Mouse (Mus musculus): ENCODE results near the gene Gm6370. TPM values are rescaled to one million over a fixed set of nuclear protein-coding genes. Genes with fewer than 3 reads are reported as not detected.
"Not testable (repeated sequence)": the region's sequence is repeated elsewhere in the genome, so short reads cannot be mapped to it uniquely, and the experiment has no call there.

Gm6370 gene
- polyA plus RNA-seq, 1 experiment = not detected

- no peak for DNase-seq
- Histone ChIP-seq H3K4me3 (ENCODE audit: control insufficient read depth, insufficient read depth, low read length) (no peak overlapping the region), H3K36me3 (ENCODE audit: control insufficient read depth, insufficient read depth, low read length) (no peaks in the 10 kb centered on the region), H3K27me3 (ENCODE audit: control insufficient read depth, insufficient read depth, low read length) (no peaks in the 10 kb centered on the region), H3K27ac (ENCODE audit: control insufficient read depth, insufficient read depth, low read length) (no peak overlapping the region), H3K4me1 (replicated peaks; ENCODE audit: control insufficient read depth, insufficient read depth, low read length) (no peaks in the 10 kb centered on the region)
- 94% methylated on average over 9 of the region's 9 CpGs for WGBS
- TF ChIP-seq CTCF (IDR thresholded peaks at IDR 0.05; ENCODE audit: borderline replicate concordance, control insufficient read depth, extremely low read depth, insufficient read depth, low read length, poor library complexity) = no peak
- TF ChIP-seq POLR2A (IDR thresholded peaks at IDR 0.05; ENCODE audit: control insufficient read depth, extremely low read depth, insufficient read depth, low read length, poor library complexity) = no peak
Measured at GRCm38 (mm10) chr5:146468311-146468710, 22.9 kb upstream of the Gm6370 start.

DNA sequence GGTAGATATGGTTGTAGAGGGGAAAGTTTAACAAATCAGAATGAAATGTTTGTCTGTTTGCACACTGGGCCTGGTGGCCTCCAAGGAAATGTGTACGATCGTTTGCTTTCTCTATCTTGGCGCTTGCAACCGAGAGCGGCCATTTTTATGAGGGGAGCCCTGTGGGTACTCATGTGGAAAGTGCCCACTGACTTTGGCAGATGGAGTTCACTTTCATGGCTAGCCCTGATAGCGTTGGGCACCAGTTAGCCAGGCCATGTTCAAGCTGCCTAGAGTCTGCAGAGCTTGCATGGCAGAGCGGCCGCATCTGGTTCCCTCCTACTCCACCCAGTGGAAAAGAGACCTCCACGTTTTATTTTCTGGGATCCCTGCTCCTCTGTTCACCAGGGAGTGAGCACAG lies 20.3 kb upstream of the Gm6370 start:
- Histone ChIP-seq H3K4me3 (ENCODE audit: control insufficient read depth, insufficient read depth, low read length) (no peak overlapping the region), H3K4me1 (replicated peaks; ENCODE audit: control insufficient read depth, insufficient read depth, low read length) (no peaks in the 10 kb centered on the region), H3K27ac (ENCODE audit: control insufficient read depth, insufficient read depth, low read length) (no peak overlapping the region), H3K27me3 (ENCODE audit: control insufficient read depth, insufficient read depth, low read length) (no peaks in the 10 kb centered on the region), H3K36me3 (ENCODE audit: control insufficient read depth, insufficient read depth, low read length) (no peaks in the 10 kb centered on the region)
- WGBS = 93% methylated on average over 9 of the region's 9 CpGs
- DNase-seq = no peak
- TF ChIP-seq POLR2A (IDR thresholded peaks at IDR 0.05; ENCODE audit: control insufficient read depth, extremely low read depth, insufficient read depth, low read length, poor library complexity) (no peak), CTCF (IDR thresholded peaks at IDR 0.05; ENCODE audit: borderline replicate concordance, control insufficient read depth, extremely low read depth, insufficient read depth, low read length, poor library complexity) (no peak)

DNA sequence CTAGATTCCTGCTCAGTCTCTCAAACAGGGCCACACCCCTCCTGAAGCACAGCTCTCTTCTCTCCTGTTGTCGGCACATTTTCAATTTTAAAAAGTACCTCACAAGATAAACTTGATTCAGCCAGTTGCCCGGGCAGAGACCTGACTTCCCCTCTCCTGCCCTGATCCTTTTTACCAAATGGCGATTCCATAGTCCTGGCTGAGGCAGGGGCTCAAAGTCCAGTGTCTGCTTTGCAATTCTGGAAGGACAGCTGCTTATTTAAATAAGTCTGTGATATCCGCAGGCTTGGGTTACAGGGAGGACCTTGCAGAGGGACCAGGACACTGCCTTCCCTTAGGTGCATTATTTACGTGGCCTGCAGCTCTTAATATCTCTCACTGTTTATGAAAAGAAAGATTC lies 19.9 kb upstream of the Gm6370 start:
- no peak for TF ChIP-seq POLR2A (IDR thresholded peaks at IDR 0.05; ENCODE audit: control insufficient read depth, extremely low read depth, insufficient read depth, low read length, poor library complexity)
- no peak for TF ChIP-seq CTCF (IDR thresholded peaks at IDR 0.05; ENCODE audit: borderline replicate concordance, control insufficient read depth, extremely low read depth, insufficient read depth, low read length, poor library complexity)
- no peaks in the 10 kb centered on the region for H3K4me1 ChIP-seq (replicated peaks; ENCODE audit: control insufficient read depth, insufficient read depth, low read length)

DNA sequence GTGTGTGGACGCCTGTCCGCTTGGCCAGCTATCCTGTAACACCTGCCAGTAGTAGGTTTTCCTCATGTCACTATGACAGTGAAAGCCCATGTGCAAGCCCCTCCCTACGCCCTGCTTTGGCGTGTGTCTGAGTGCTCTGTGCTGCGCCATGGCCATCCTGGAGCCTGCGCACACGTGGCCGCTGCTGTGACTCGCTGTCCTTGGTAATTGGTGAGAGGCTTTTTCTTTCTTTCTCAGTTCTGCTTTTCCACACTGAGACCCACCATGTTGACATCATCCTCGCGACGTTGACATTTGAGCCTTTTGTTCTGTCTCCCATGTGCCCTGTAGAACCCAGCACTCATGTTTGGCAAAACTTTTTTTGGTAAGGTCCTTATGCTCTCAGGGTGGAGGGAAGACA lies 19.3 kb upstream of the Gm6370 start:
- Histone ChIP-seq H3K4me3 (ENCODE audit: control insufficient read depth, insufficient read depth, low read length) (no peak overlapping the region), H3K27ac (ENCODE audit: control insufficient read depth, insufficient read depth, low read length) (no peak overlapping the region), H3K4me1 (replicated peaks; ENCODE audit: control insufficient read depth, insufficient read depth, low read length) (no peaks in the 10 kb centered on the region), H3K27me3 (ENCODE audit: control insufficient read depth, insufficient read depth, low read length) (no peaks in the 10 kb centered on the region), H3K36me3 (ENCODE audit: control insufficient read depth, insufficient read depth, low read length) (no peaks in the 10 kb centered on the region)
- no peak for DNase-seq
- WGBS = 86% methylated on average over 12 of the region's 12 CpGs
- TF ChIP-seq CTCF (IDR thresholded peaks at IDR 0.05; ENCODE audit: borderline replicate concordance, control insufficient read depth, extremely low read depth, insufficient read depth, low read length, poor library complexity) (no peak), POLR2A (IDR thresholded peaks at IDR 0.05; ENCODE audit: control insufficient read depth, extremely low read depth, insufficient read depth, low read length, poor library complexity) (no peak)

More for the DNA sequence above, 19.9 kb upstream of the Gm6370 start:
- Histone ChIP-seq H3K36me3 (ENCODE audit: control insufficient read depth, insufficient read depth, low read length) (no peaks in the 10 kb centered on the region), H3K4me3 (ENCODE audit: control insufficient read depth, insufficient read depth, low read length) (no peak overlapping the region), H3K27me3 (ENCODE audit: control insufficient read depth, insufficient read depth, low read length) (no peaks in the 10 kb centered on the region), H3K27ac (ENCODE audit: control insufficient read depth, insufficient read depth, low read length) (no peak overlapping the region)
- no peak for DNase-seq
- 89% methylated on average over 5 of the region's 5 CpGs for WGBS

- not testable (repeated sequence) for H3K27ac ChIP-seq (ENCODE audit: control insufficient read depth, insufficient read depth, low read length); H3K4me1 ChIP-seq (replicated peaks; ENCODE audit: control insufficient read depth, insufficient read depth, low read length); H3K4me3 ChIP-seq (ENCODE audit: control insufficient read depth, insufficient read depth, low read length); H3K36me3 ChIP-seq (ENCODE audit: control insufficient read depth, insufficient read depth, low read length); H3K27me3 ChIP-seq (ENCODE audit: control insufficient read depth, insufficient read depth, low read length); DNase-seq
- WGBS = 11% methylated on average over 4 of the region's 4 CpGs
Measured at GRCm38 (mm10) chr5:146479564-146479963, 11.6 kb upstream of the Gm6370 start.

- H3K27me3 ChIP-seq (ENCODE audit: control insufficient read depth, insufficient read depth, low read length); H3K36me3 ChIP-seq (ENCODE audit: control insufficient read depth, insufficient read depth, low read length); H3K4me1 ChIP-seq (replicated peaks; ENCODE audit: control insufficient read depth, insufficient read depth, low read length); H3K4me3 ChIP-seq (ENCODE audit: control insufficient read depth, insufficient read depth, low read length); H3K27ac ChIP-seq (ENCODE audit: control insufficient read depth, insufficient read depth, low read length); DNase-seq: not testable (repeated sequence)
- 98% methylated on average over 3 of the region's 3 CpGs for WGBS
Measured at GRCm38 (mm10) chr5:146481665-146482064, 9.5 kb upstream of the Gm6370 start, which contains the start of gene Gm6408. Gene Gm6408, plus strand, starts transcription at chr5:146481965.

- H3K4me3 ChIP-seq (ENCODE audit: control insufficient read depth, insufficient read depth, low read length); H3K27ac ChIP-seq (ENCODE audit: control insufficient read depth, insufficient read depth, low read length); H3K36me3 ChIP-seq (ENCODE audit: control insufficient read depth, insufficient read depth, low read length); H3K27me3 ChIP-seq (ENCODE audit: control insufficient read depth, insufficient read depth, low read length); H3K4me1 ChIP-seq (replicated peaks; ENCODE audit: control insufficient read depth, insufficient read depth, low read length): not testable (repeated sequence)
- WGBS = 17% methylated on average over 3 of the region's 4 CpGs
- DNase-seq = peak; percentile 19
Measured at GRCm38 (mm10) chr5:146488959-146489358, 2.2 kb upstream of the Gm6370 start.

- H3K27me3 ChIP-seq (ENCODE audit: control insufficient read depth, insufficient read depth, low read length); H3K4me1 ChIP-seq (replicated peaks; ENCODE audit: control insufficient read depth, insufficient read depth, low read length); DNase-seq; H3K4me3 ChIP-seq (ENCODE audit: control insufficient read depth, insufficient read depth, low read length); H3K36me3 ChIP-seq (ENCODE audit: control insufficient read depth, insufficient read depth, low read length); H3K27ac ChIP-seq (ENCODE audit: control insufficient read depth, insufficient read depth, low read length): not testable (repeated sequence)
- WGBS = no CpG with 5 or more reads among the region's 5 CpGs
Measured at GRCm38 (mm10) chr5:146502099-146502498, 10.9 kb downstream of the Gm6370 start, which contains the start of gene 4930449I24Rik. Gene 4930449I24Rik, plus strand, starts transcription at chr5:146502399.

DNA sequence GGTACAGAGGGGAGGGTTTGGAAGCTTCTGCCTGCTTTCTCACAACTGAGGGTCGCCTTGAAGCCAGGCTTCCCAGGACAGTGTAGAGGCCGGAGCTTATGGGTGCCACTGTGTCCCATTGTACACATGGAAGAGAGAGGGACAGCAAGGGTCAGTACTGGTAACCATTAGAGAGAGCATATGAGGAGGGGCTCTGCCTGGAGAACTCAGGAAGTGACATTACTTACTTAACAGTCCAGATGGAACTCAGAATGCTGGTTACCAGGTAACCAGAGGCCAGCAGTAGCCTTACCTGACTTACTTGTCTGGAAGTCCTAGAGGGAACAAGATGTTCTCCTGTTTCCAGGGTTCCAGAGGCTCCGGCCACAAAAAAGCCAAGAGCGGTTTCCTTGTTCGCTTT lies 22.7 kb downstream of the Gm6370 start, which contains the start of gene Gm3402:
TSS of gene Gm3402 (plus strand) at position 301 of the 400 bp plus-strand sequence.
- not testable (repeated sequence) for DNase-seq; H3K27ac ChIP-seq (ENCODE audit: control insufficient read depth, insufficient read depth, low read length); H3K4me1 ChIP-seq (replicated peaks; ENCODE audit: control insufficient read depth, insufficient read depth, low read length); H3K27me3 ChIP-seq (ENCODE audit: control insufficient read depth, insufficient read depth, low read length); H3K36me3 ChIP-seq (ENCODE audit: control insufficient read depth, insufficient read depth, low read length); H3K4me3 ChIP-seq (ENCODE audit: control insufficient read depth, insufficient read depth, low read length)
- WGBS = 93% methylated on average over 2 of the region's 5 CpGs

DNA sequence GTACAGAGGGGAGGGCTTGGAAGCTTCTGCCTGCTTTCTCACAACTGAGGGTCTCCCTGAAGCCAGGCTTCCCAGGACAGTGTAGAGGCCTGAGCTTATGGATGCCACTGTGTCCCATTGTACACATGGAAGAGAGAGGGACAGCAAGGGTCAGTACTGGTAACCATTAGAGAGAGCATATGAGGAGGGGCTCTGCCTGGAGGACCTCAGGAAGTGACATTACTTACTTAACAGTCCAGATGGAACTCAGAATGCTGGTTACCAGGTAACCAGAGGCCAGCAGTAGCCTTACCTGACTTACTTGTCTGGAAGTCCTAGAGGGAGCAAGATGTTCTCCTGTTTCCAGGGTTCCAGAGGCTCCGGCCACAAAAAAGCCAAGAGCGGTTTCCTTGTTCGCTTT lies 34.3 kb downstream of the Gm6370 start, which contains the start of gene Gm3404:
TSS of gene Gm3404 (plus strand) at position 301 of the 400 bp plus-strand sequence.
- not testable (repeated sequence) for H3K27ac ChIP-seq (ENCODE audit: control insufficient read depth, insufficient read depth, low read length); H3K4me1 ChIP-seq (replicated peaks; ENCODE audit: control insufficient read depth, insufficient read depth, low read length); DNase-seq; H3K4me3 ChIP-seq (ENCODE audit: control insufficient read depth, insufficient read depth, low read length); H3K27me3 ChIP-seq (ENCODE audit: control insufficient read depth, insufficient read depth, low read length); H3K36me3 ChIP-seq (ENCODE audit: control insufficient read depth, insufficient read depth, low read length)
- 94% methylated on average over 3 of the region's 3 CpGs for WGBS

Measured in thymus, adult 2 months (tissue).